Mouse (Mus musculus) mouse trophoblast stem cell (cell line): ENCODE results near the gene Cdc42ep4.

ENCODE experiments used
- in situ Hi-C, 2 experiments: fragments of 300-500 bp; cut with MseI, MboI; formaldehyde crosslinking; loops; 2 replicates in 1 of 2; 3 replicates in 1 of 2; pipeline ENCODE4 v1.15.1; 2025

Cdc42ep4 gene

GRCm38 (mm10) chr11:113777878-113778464 is 26.3 kb upstream of the Cdc42ep4 start:
- in situ Hi-C loops, result no loop called here

GRCm38 (mm10) chr11:113776851-113777511 is 25.3 kb upstream of the Cdc42ep4 start:
- in situ Hi-C loops, result no loop called here

GRCm38 (mm10) chr11:113774773-113775172 is 23.1 kb upstream of the Cdc42ep4 start:
- in situ Hi-C loops, result no loop called here

- in situ Hi-C loops, result no loop called here
These were observed 21.5 kb upstream of the Cdc42ep4 start for GRCm38 (mm10) chr11:113773191-113773590.

- in situ Hi-C loops, result no loop called here
These were observed 19.5 kb upstream of the Cdc42ep4 start for GRCm38 (mm10) chr11:113771187-113771586.

- in situ Hi-C loops, result no loop called here
These were observed 16.7 kb upstream of the Cdc42ep4 start for GRCm38 (mm10) chr11:113768356-113768755.

GRCm38 (mm10) chr11:113767285-113767684 is 15.6 kb upstream of the Cdc42ep4 start:
- in situ Hi-C loops, result no loop called here

- in situ Hi-C loops, result no loop called here
These were observed 14.8 kb upstream of the Cdc42ep4 start for GRCm38 (mm10) chr11:113766284-113766985.

GRCm38 (mm10) chr11:113764132-113764849 is 12.6 kb upstream of the Cdc42ep4 start:
- in situ Hi-C loops, result no loop called here

GRCm38 (mm10) chr11:113763449-113763848 is 11.8 kb upstream of the Cdc42ep4 start:
- in situ Hi-C loops, result no loop called here

GRCm38 (mm10) chr11:113762136-113762797 is 10.6 kb upstream of the Cdc42ep4 start:
- in situ Hi-C loops, result no loop called here

GRCm38 (mm10) chr11:113761646-113762045 is 10.0 kb upstream of the Cdc42ep4 start:
- in situ Hi-C loops, result no loop called here

GRCm38 (mm10) chr11:113760476-113760875 is 8.8 kb upstream of the Cdc42ep4 start:
- in situ Hi-C loops, result no loop called here

- in situ Hi-C loops, result no loop called here
These were observed 7.2 kb upstream of the Cdc42ep4 start for GRCm38 (mm10) chr11:113758851-113759250.

- in situ Hi-C loops, result no loop called here
These were observed 4.9 kb upstream of the Cdc42ep4 start for GRCm38 (mm10) chr11:113756578-113756977.

- in situ Hi-C loops, result no loop called here
These were observed 4.2 kb upstream of the Cdc42ep4 start for GRCm38 (mm10) chr11:113755878-113756277.

- in situ Hi-C loops, result no loop called here
These were observed 3.2 kb upstream of the Cdc42ep4 start for GRCm38 (mm10) chr11:113754845-113755244.

GRCm38 (mm10) chr11:113752685-113753430 is 1.2 kb upstream of the Cdc42ep4 start:
- in situ Hi-C loops, result no loop called here

GRCm38 (mm10) chr11:113752158-113752661 is 529 bp upstream of the Cdc42ep4 start:
- in situ Hi-C loops, result no loop called here

- in situ Hi-C loops, result no loop called here
These were observed 854 bp downstream of the Cdc42ep4 start for GRCm38 (mm10) chr11:113750571-113751483.
